Mouse (Mus musculus): ENCODE measurements around the gene Fcgrt.
"Not testable (repeated sequence)": the region's sequence is repeated elsewhere in the genome, so short reads cannot be mapped to it uniquely, and the experiment has no call there.

Gene Fcgrt

DNA sequence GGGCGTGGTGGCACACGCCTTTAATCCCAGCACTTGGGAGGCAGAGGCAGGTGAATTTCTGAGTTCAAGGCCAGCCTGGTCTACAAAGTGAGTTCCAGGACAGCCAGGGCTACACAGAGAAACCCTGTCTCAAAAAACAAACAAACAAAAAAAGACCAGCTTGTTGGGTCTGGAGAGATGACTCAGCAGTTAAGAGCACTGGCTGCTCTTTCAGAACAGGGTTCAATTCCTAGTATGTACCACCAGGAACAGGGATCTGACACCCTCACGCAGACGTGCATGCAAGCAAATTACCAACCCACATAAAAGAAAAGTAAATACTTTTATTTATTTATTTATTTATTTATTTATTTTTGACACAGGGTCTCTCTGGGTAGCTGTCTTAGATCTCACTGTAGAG is 6.4 kb upstream of the Fcgrt start:
- DNase-seq (ENCODE audit: low spot score): not testable (repeated sequence)

DNA sequence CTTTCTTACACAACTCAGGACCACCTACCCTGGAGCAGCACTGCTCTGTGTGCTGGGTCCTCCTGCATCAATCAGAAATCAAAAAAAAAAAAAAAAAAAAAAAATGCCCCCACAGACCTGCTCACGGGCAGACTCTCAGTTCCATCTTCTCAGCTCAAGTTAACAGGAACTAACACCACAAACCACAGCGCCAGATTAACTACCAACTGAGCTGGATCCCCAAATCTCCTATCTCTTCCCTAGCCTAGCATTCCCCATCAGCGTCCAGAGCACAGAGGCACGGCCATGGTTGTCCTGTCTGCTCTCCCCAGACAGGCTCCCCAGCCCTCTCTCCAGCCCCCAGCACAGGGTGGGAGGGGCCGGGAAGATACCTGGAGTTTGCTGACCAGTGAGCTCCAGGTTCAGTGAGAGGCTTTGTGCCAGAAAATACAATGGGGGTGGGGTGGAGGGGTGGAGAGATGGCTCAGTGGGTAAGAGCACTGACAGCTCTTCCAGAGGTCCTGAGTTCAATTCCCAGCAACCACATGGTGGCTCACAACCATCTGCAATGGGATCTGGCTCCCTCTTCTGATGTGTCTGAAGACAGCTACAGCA is 3.5 kb upstream of the Fcgrt start:
- no peak for DNase-seq (ENCODE audit: low spot score)

DNA sequence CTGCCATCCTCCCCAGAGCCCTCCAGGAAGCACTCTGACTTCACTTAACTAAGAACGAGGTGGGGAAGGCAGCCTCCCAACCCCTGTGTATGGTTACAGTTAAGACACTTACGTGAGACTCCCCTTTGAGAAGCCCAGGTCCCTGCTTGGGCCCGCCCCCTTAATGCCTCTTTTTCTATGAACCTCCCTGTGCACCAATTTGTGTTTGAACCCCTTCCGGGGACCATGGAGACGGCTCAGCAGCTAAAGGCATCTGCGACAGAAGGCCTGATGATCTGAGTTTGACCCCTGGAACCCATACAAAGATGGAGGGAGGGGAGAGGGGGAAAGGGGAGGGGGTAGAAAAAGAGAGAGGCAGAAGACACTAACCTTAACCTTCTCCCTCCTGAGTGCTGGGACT is 2.8 kb upstream of the Fcgrt start:
- DNase-seq (ENCODE audit: low spot score): no peak

DNA sequence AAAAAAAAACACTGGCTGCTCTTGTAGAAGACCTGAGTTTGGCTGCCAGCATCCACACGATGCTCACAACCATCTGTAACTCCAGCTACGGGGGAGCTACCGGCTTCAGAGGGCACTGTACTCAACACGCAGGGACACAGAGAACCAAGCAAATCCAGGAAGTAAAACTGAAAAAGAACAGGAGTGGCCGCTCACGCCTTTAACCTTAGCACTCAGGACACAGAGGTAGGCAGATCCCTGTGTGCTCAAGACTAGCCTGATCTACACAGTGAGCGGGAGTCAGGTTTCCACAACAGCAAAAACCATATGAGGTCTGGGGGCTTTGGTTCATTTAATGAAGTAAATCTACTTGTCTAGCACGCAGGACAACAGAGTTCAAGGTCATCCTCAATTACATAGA is 1.8 kb upstream of the Fcgrt start:
- DNase-seq (ENCODE audit: low spot score): no peak

DNA sequence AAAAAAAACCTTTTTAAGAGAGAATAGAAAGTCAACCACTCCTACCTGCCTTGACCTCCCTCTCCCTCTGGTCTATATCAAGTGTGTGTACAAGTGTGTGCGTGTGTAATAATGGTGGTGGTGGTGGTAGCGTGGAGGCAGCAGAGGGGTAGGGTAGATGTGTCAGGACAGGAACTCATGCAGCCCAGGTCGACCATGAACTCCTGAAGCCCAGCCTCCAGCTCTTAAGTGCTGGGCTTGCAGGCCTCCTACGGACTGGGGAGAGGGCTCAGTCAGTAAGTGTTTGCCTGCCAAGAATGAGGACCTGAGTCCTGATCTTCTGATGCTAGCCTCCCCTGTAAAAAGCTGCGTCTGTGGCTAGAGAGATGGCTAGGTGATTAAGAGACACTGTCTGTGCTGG is 1.3 kb upstream of the Fcgrt start:
- no peak for DNase-seq (ENCODE audit: low spot score)

DNA sequence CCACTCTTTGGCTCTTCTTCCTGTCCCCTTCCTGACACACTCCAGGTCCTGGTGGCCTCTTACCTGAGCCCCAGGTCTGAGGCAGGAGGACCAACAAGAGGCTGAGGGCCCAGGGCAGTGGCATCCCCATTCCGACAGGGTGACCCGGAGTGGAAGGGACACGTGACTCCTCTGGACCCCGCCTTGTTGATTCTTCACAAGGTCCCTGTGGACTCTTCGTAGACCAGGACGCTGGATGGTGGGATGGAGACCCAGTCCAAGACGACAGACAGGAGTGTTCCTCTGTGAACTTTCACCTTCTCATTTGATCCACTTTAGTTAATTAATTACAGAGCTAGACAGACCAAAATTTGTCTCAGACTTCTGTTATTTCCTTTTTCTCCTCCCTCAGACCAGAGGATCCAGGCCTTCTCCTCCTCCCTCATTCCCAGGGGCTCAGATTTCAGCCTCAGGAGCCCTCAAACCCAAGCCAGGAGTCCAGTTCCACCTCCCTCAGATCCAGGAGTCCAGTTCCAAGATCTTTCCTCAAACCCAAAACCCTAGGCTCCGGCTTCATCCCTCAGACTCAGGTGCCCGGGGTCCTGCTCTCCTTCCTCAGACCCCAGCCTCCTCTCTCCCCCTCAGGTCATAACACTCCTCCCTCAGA is 588 bp downstream of the Fcgrt start:
- no peak for DNase-seq (ENCODE audit: low spot score)

DNA sequence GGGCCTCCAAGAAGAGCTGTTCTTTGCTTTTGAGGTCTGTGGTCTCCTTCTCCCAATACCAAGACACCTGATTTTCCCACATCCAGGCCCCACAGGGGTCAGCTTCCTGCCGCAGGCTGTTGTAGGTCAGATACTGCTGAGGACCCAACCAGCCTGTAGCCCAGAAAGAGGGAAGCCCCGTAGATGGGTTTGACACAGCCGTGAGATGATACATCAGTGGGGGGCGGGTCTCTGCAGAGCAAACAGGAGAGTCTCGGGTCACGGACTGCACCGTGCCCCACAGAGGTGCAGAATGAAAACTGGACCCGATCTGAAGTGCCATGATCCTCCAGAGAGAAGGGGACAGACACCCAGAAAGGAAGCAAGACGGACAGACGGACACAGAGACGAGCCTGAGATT is 1.2 kb downstream of the Fcgrt start:
- DNase-seq (ENCODE audit: low spot score): no peak

DNA sequence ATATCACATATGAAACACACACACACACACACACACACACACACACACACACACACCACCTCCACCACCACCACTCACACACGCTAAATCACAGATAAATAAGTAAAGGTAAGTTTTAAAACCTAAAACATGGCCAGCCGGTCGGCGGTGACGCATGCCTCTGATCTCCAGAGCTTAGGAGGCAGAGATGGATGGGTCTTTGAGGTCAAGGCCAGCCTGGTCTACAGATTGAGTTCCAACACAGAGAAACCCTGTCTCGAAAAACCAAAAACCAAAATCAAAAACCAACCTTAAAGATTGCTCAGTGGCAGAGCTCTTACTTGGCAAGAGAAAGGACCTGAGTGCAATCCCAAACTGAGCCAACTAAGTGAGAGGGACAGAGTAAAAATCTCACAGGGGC is 3.6 kb downstream of the Fcgrt start:
- DNase-seq (ENCODE audit: low spot score): no peak

DNA sequence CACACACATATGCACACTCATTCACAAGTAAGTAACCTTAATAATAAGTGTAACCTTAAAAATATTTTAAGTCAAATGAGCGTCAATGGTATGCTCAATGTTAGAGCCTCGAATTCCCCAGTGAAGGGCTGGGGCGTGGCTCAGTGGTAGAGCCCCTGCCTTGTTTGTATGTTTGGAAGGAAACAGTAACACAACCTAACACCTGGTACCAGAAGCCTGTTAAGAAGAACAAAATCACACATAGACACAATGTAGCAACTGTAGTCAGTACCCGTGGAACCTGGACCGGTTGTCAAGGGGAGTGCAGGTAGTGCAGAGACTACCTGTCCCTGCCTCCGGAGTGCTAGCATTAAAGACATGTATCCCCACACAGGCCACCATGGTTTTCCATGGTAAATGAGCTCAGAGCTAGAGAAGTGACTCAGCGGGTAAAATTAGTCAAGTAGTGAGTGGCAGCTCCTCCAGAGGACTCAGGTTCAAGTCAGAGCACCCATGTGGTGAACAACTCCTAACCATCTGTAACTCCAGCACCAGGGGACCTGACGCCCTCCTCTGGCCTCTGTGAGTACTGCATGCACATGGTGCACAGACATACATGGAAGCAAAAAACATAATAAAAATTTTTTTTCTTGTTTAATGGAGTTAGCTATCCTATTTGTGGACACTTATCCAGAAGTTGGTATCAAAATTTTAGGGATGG is 5.0 kb downstream of the Fcgrt start:
- DNase-seq (ENCODE audit: low spot score): no peak

DNA sequence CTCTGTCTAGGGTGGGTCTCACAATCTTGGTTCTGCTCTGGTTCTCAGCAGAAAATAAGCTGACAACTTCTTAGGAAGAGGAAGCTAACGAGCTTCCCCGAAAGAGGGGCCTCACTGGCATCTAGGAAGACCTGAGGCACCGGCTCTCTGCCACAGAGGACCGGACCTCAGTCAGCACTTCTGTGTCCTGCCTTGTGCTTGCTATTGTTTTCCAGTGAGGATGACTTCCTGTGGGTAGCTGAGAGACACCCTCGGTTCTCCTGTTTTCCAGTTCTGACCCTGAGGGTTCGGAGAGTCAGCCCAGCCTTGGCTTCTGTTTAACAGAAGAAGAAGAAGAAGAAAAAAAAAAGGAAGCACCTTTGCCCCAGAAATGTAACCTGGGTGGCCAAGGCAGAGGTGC is 6.2 kb downstream of the Fcgrt start:
- DNase-seq (ENCODE audit: low spot score): no peak

DNA sequence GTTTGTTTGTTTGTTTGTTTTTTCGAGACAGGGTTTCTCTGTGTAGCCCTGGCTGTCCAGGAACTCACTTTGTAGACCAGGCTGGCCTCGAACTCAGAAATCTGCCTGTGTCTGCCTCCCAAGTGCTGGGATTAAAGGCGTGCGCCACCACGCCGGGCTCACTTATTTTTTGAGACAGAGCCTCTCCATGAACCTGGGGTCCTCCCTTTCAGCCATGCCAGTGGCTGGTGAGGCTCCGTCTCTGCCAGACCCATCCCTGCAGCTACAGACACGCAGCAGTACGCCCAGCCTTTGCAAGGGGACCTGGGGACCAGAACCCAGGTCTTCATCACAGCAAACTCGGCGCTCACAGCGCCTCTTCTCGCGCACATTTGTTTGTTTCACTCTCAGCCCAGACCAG is 7.7 kb downstream of the Fcgrt start:
- DNase-seq (ENCODE audit: low spot score): not testable (repeated sequence)

DNA sequence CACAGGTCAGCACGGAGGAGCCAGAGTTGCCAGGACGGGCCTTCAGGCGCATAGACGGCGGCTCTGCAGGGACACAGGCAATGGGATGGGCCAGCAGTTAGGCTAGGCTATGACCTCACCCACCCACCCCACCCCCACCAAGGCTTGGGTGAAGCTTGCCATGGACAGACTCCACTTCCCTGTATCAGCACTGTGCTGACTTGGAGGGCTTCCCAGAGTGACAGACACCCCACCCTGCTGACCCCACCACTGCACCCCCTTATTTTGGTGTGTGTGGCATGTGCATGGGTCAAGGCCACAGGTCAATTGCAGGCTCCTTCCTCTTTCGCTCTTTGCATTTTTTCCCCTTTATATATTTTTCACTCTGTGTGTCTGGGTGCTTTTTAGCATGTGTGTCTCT is 8.3 kb downstream of the Fcgrt start:
- DNase-seq (ENCODE audit: low spot score): no peak

DNA sequence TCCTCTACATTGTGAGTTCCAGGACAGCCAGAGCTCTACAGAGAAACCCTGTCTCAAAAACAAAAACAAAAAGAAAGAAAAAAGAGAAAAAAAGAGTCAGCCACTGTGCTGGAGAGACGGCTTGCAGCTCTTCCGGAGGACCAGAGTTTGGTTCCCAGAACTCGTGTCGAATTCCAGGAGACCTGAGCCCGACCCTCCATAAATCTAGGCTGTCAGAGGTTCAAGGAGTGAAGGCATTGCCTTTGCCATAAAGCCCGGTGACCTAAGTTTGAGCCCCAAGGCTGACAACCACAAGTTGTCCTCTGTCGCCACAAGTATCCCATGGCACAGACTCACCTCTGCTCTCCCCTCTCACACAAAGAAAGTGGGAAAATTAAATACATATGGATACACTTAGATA is 9.5 kb downstream of the Fcgrt start:
- no peak for DNase-seq (ENCODE audit: low spot score)

DNA sequence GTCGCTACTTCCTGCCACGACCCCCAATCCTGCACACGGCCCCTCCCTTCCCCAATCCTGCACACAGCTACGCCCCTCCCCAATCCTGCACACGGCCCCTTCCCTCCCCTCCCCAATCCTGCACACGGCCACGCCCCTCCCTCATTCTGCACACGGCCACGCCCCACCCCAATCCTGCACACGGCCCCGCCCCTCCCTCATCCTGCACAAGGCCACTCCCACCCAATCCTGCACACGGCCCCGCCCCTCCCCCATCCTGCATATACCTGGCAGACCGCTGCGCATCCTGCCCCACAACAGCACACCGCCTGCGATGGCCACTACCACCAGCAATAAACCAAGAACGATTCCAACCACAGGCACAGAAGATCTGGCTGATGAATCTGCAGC is 10.1 kb downstream of the Fcgrt start:
- no peak for DNase-seq (ENCODE audit: low spot score)

DNA sequence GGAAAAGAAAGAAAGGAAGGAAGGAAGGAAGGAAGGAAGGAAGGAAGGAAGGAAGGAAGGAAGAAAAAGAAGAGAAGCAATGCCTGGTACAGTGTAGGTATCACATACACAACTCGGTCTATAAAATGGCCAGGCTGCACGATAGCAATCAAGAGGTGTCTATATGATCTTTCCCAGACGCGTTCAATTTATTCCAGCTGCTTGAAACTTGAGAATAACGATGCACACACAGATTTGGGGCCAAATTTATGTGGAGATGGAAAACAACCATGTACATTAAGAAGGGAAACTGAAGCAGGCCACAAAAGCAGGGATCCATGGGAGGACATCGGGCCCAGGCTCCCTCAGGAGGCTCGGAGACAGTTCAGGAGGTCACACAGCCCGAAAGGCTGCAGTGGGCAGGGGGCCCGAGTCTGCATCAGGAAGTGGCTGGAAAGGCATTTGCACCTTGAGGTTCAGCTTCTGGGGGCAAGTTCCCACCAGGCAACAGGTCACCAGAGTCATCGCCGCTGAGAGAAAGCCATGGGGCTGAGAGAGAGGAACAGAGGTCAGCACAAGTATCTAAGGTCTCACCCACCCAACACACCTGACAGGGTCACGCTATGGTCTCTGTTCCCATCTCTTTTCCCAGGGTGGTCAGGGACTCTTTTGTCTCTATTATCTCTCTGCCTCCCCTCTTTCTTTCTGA is 10.7 kb downstream of the Fcgrt start:
- no peak for DNase-seq (ENCODE audit: low spot score)

DNA sequence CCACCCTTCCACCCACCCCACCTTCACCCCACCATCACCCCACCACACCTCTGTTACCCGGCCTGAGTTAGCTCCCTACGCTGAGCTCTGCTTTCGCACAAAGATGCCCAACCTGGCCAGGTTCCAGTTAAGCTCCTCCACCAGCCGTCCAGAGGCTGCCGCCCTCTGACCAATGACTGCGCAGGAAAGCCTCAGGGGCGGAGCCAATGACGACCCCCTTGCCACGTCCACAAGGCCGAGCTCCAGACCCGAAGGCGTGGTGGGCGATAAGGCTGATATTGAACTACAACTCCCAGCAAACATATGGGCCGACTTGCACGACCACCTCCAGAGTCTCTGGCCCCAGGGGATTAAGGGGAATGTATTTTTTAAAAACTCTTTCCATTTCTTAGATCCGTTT is 11.6 kb downstream of the Fcgrt start, which contains the start of gene Rcn3:
Gene Rcn3, minus strand, starts transcription at position 174 of the 400 bp plus-strand sequence.
- peak; percentile 92 for DNase-seq (ENCODE audit: low spot score)

DNA sequence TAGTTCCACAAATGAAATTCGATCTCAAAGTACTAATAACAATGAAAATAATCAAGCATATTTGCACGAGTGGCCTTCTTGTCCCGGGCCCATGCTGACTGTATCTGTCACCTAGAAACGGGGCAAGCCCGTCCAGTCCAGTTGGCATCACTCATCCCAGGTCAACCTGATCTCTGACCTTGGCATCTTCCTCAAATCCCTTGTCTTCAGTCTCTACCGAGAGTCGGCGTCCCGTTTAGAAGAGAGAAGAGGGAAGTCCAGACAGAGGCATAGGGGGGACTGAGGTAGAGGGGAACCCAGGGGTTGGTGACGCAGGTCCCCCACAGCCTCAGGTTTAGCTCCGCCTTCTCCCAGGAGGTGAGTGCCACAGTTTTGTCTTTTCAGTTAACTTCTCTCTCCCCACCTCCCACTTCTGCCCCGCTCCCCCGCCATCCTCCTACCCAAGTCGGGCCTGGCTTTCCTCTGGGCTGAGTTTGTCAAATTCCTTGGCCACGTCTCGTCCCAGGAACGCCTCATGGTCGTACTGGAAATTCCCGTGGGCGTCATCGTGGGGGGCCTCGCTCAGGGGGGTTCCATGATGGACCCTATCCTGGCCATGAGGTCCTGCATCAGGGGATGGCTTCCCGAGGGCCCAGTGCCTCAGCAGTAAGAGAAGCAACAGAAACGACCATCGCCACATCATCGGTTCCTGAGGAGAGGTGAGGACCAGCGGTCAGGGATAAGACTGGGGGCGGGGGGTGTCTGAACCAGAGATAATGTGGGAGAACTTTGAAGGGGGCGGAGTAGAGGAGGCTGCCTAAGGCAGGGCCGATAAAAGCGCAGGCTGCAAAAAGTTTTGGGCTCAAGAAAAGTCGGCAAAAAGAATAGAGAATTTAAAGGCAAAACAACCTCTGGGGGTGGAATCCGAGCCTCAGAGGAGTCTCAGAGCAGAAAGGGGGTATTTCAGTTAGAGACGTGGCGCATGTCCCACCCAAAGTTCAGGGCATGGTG is 12.4 kb downstream of the Fcgrt start:
- no peak for DNase-seq (ENCODE audit: low spot score)

DNA sequence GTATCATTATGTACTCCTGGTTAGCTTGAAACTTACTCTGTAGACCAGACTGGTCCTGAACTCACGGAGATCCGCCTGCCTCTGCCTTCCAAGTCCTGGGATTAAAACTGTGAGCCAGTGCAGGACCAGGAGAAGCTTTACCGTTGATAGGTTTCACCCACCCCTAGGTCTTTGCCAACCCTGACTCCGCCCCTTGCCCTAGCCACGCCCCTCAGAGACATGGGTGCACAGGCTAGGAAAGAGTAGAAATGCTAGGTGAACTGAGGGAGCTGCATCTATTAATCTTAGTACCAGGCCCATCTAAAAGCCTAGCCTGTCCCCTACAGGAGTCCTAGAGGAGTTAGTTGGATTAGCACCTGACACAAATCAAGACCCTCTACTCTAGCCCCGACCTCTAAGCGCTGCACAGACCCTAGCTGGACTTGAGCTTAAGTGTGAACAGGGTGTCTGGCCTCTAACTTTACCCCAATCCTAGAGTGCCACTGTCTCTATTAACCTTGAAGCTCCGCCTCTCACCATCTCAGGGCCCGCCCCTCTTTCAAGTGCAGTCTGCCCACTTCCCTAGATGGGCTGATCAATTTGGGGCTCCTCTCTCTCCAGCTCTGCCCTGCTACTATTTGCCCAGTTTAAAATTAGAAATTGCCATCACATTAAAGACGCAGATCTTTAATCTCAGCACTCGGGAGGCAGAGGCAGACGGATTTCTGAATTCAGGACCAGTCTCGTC is 13.2 kb downstream of the Fcgrt start:
- no peak for DNase-seq (ENCODE audit: low spot score)

DNA sequence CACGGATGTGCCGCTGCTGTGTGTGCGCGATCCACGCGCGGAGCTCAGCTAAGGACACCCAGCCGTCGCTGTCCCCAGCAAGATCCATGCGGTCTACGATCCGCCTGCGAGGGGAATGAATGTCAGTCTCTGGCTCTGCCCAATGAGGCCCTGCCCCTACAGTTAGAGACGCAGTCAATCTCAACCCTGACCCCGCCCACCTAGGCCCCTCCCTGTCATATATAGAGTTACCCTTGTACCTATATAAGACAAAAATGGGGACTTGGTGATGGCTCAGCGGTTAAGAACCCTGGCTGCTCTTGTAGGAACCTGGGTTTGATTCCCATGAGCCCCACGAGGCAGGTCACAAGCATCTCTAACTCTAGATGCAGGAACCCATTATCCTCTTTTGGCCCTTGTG is 15.1 kb downstream of the Fcgrt start:
- no peak for DNase-seq (ENCODE audit: low spot score)

DNA sequence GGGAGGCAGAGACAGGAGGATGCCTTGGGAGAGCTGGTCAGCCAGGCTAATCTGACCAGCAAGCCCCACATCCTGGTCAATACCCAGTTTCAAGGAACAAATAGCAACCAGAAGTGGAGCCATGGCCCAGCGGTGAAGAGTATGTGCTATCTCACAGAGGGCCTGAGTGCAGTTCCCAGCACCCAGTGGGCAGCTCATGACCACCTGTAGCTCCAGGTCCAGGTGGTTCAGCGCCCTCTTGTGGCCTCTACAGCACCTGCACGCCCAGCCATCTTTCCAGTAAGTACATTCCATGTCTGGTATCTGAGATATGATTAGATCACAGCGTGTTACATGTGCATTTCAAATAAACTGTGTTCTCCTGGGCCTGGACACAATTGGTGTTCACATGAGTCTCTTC is 17.6 kb downstream of the Fcgrt start:
- DNase-seq (ENCODE audit: low spot score): no peak

DNA sequence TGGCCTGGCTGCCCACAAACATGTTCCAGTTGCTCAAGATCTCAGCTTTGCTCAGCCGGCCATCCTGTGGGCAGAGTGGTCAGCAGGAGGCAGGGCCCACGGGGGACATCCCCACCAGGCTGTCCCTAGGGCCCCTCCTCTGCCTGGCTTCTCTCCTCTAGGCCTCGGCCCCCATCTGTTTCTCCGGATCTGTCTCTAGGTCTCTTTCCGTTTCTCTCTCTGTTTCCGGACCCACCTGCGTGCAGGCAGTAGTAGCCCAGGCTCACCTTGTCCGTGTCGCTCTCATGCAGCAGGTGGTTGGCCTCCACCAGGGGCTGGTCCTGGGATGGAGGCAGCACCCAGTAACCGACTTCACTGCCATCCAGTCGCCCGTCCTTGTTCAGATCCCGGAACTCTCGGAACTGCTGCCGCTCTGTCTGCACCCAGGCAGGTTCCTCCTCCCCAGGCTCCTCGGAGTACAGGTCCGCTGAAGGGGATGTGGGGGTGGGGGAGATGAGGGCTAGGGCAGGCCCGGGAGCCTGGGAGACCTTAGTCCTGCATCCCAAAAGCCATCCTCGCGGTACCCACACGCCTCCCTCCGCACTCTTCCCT is 20.3 kb downstream of the Fcgrt start:
- no peak for DNase-seq (ENCODE audit: low spot score)
